Comparison of ENCODE assay signal across 9 mouse cellular contexts in the genomic region with DNA sequence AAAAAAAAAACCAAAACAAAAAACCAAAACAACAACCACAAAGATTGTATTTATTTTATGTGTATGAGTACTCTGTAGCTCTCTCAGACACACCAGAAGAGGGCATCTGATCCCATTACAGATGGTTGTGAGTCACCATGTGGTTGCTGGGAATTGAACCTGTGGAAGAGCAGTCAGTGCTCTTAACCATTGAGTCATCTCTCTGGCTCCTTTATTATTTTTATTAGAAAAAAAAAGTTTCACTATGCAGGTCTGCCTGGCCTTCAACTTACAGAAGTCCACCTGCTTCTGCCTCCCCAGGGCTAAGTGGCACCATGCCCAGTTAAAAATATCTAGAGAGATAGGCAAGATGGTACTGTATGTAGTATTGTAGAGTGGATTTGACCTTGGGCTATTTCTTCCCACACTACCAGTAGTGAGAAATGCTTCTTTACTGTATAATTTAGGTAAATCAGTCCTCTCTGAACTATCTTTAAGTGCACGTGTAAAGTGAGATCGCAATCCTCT. TPM values are rescaled to one million over a fixed set of nuclear protein-coding genes. Genes with fewer than 3 reads are reported as not detected.
A peak's percentile ranks its signal among the peaks of the same experiment; 100 is the strongest.
DNase-seq lines count a peak whose midpoint lies in the region; ATAC-seq and TF ChIP-seq lines count a peak whose summit lies in the region.
"Had no signal": no experiment of that assay in that cellular context is flagged by ENCODE, and none has a peak within 500 bp of the region (broad histone marks: within the 10 kb centered on the region; RNA-seq: fewer than 3 reads in every experiment).

No protein-coding gene starts in this region.

- TF ChIP-seq CTCF in ES-Bruce4 (IDR thresholded peaks at IDR 0.05; ENCODE audit: low read depth, low read length): no peak
- no peak for TF ChIP-seq CTCF in forebrain, postnatal 0 days (IDR thresholded peaks at IDR 0.05; ENCODE audit: low read depth)

- no peaks in the 10 kb centered on the region for H3K9me3 ChIP-seq in heart, embryonic 11.5 days (replicated peaks; ENCODE audit: control insufficient read depth, low read length)
- H3K9me3 ChIP-seq in ES-Bruce4 (replicated peaks; ENCODE audit: control insufficient read depth, insufficient read depth, low read length, poor library complexity, severe bottlenecking): no peaks in the 10 kb centered on the region
- no peaks in the 10 kb centered on the region for H3K9me3 ChIP-seq in forebrain, postnatal 0 days (ENCODE audit: low read length)

- H3K9ac ChIP-seq in heart, embryonic 11.5 days (ENCODE audit: low read depth, low read length): peak overlapping the region; percentile 89
- peak overlapping the region; percentile 82 for H3K9ac ChIP-seq in ES-Bruce4 (ENCODE audit: low read depth, poor library complexity, severe bottlenecking)
- peak overlapping the region; percentile 95 for H3K9ac ChIP-seq in forebrain, postnatal 0 days

- H3K27me3 ChIP-seq in heart, embryonic 11.5 days (ENCODE audit: control insufficient read depth, insufficient read depth, low read length): no peaks in the 10 kb centered on the region
- no peaks in the 10 kb centered on the region for H3K27me3 ChIP-seq in ES-Bruce4 (ENCODE audit: control insufficient read depth, insufficient read depth, low read length, poor library complexity, severe bottlenecking)
- no peaks in the 10 kb centered on the region for H3K27me3 ChIP-seq in forebrain, postnatal 0 days (ENCODE audit: insufficient read depth, low read length)

- H3K27ac ChIP-seq in heart, embryonic 11.5 days (ENCODE audit: low read depth, low read length): peak overlapping the region; percentile 84; the same call in 1 of the 2 replicates
- peak overlapping the region; percentile 62 for H3K27ac ChIP-seq in ES-Bruce4 (ENCODE audit: insufficient read depth, low read length)
- H3K27ac ChIP-seq in forebrain, postnatal 0 days (ENCODE audit: low read depth, low read length): peak overlapping the region; percentile 89

- H3K36me3 ChIP-seq in heart, embryonic 11.5 days (ENCODE audit: control insufficient read depth, insufficient read depth, low read length): peaks cover 5% of the 10 kb centered on the region; the same call in 1 of the 2 replicates
- no peaks in the 10 kb centered on the region; the same call in 1 of the 2 replicates for H3K36me3 ChIP-seq in ES-Bruce4 (ENCODE audit: control insufficient read depth, insufficient read depth, low read length, poor library complexity, severe bottlenecking)
- 0 out of 2 replicates have a peak, but pooled peaks cover 16% of the 10 kb centered on the region for H3K36me3 ChIP-seq in forebrain, postnatal 0 days (ENCODE audit: insufficient read depth)

- peaks cover 16% of the 10 kb centered on the region for H3K4me1 ChIP-seq in heart, embryonic 11.5 days (ENCODE audit: control insufficient read depth, insufficient read depth, low read length)
- H3K4me1 ChIP-seq in ES-Bruce4 (ENCODE audit: control insufficient read depth, insufficient read depth, low read length): peaks cover 2% of the 10 kb centered on the region
- peaks cover 10% of the 10 kb centered on the region for H3K4me1 ChIP-seq in forebrain, postnatal 0 days (ENCODE audit: insufficient read depth)

- peak overlapping the region; percentile 76 for H3K4me2 ChIP-seq in heart, embryonic 11.5 days
- H3K4me2 ChIP-seq in forebrain, postnatal 0 days (ENCODE audit: low read depth): peak overlapping the region; percentile 67

- TF ChIP-seq EP300 in ES-Bruce4 (IDR thresholded peaks at IDR 0.05; ENCODE audit: insufficient read depth, low read depth, low read length): no peak

- TF ChIP-seq POLR2A in ES-Bruce4 (IDR thresholded peaks at IDR 0.05; ENCODE audit: insufficient read depth, low read length): no peak

- no peak for ATAC-seq in heart, embryonic 11.5 days (replicated peaks; ENCODE audit: insufficient number of reproducible peaks, low FRiP score, low TSS enrichment)
- no peak for ATAC-seq in forebrain, postnatal 0 days
- peak; percentile 9; the same call in 1 of the 2 replicates for ATAC-seq in megakaryocyte-erythroid progenitor cell, adult 5-6 weeks (replicated peaks; ENCODE audit: low FRiP score, low TSS enrichment, poor library complexity, severe bottlenecking)

- 31% methylated on average over 2 of the region's 2 CpGs for WGBS in heart, embryonic 11.5 days (ENCODE audit: insufficient replicate concordance)
- 31% methylated on average over 2 of the region's 2 CpGs for WGBS in forebrain, postnatal 0 days

- H3K4me3 ChIP-seq in heart, embryonic 11.5 days (ENCODE audit: low read depth, low read length): peak overlapping the region; percentile 90; the same call in 1 of the 2 replicates
- H3K4me3 ChIP-seq in ES-Bruce4 (ENCODE audit: low read depth, low read length): peak overlapping the region; percentile 58
- H3K4me3 ChIP-seq in forebrain, postnatal 0 days (ENCODE audit: low read depth, low read length): peak overlapping the region; percentile 98

- DNase-seq in heart, adult 11 months: no peak
- DNase-seq in forebrain, postnatal 0 days: no peak
- DNase-seq in retina, embryonic 14.5 days (ENCODE audit: low spot score): no peak
- DNase-seq in adipocyte (ENCODE audit: low spot score): no peak
- DNase-seq in retina, postnatal 1 day: no peak
- DNase-seq: gastrocnemius, postnatal 14 days had no signal

RNA-seq across cellular contexts. Expression of a gene that starts 0.7 kb away (rescaled TPM):
- 35.6 and 39.7 TPM in 2 replicates for polyA plus RNA-seq in heart, embryonic 11.5 days (2014; fragmentation: Nextera tagmentation; extraction: Ambion mirVana)
- 8.2 and 8.7 TPM in 2 replicates for polyA plus RNA-seq in ES-Bruce4 (2011; ENCODE audit: insufficient read depth, insufficient read length, low read depth, missing spikeins)
- total RNA-seq in forebrain, postnatal 0 days (2014; rRNA removed): 65.2 and 65.7 TPM in 2 replicates
- polyA plus RNA-seq in forebrain, postnatal 0 days (2015; fragmentation: Nextera tagmentation; extraction: Ambion mirVana): 75.1 and 75.9 TPM in 2 replicates
- 15.1 and 16.6 TPM in 2 replicates for total RNA-seq in megakaryocyte-erythroid progenitor cell, adult 5-6 weeks (2014; fragmentation: Nextera tagmentation)
- total RNA-seq in megakaryocyte-erythroid progenitor cell, adult 5-6 weeks (2017): 13.6 and 14.1 TPM in 2 replicates

RNA-seq across cellular contexts. Expression of a gene that starts 10.5 kb away (rescaled TPM):
- 19.8 and 23.1 TPM in 2 replicates for polyA plus RNA-seq in heart, embryonic 11.5 days (2014; fragmentation: Nextera tagmentation; extraction: Ambion mirVana)
- polyA plus RNA-seq in ES-Bruce4 (2011; ENCODE audit: insufficient read depth, insufficient read length, low read depth, missing spikeins): 210 and 229 TPM in 2 replicates
- total RNA-seq in forebrain, postnatal 0 days (2014; rRNA removed): 6.5 and 8.0 TPM in 2 replicates
- 5.6 and 6.7 TPM in 2 replicates for polyA plus RNA-seq in forebrain, postnatal 0 days (2015; fragmentation: Nextera tagmentation; extraction: Ambion mirVana)
- 41.3 and 47.7 TPM in 2 replicates for total RNA-seq in megakaryocyte-erythroid progenitor cell, adult 5-6 weeks (2014; fragmentation: Nextera tagmentation)
- 24.8 and 25.5 TPM in 2 replicates for total RNA-seq in megakaryocyte-erythroid progenitor cell, adult 5-6 weeks (2017)

RNA-seq across cellular contexts. Expression of a gene that starts 10.6 kb away (rescaled TPM):
- polyA plus RNA-seq in heart, embryonic 11.5 days (2014; fragmentation: Nextera tagmentation; extraction: Ambion mirVana): 12.3 and 14.6 TPM in 2 replicates
- 52.1 and 57.0 TPM in 2 replicates for polyA plus RNA-seq in ES-Bruce4 (2011; ENCODE audit: insufficient read depth, insufficient read length, low read depth, missing spikeins)
- total RNA-seq in forebrain, postnatal 0 days (2014; rRNA removed): 34.3 and 46.6 TPM in 2 replicates
- polyA plus RNA-seq in forebrain, postnatal 0 days (2015; fragmentation: Nextera tagmentation; extraction: Ambion mirVana): 29.8 and 35.9 TPM in 2 replicates
- total RNA-seq in megakaryocyte-erythroid progenitor cell, adult 5-6 weeks (2014; fragmentation: Nextera tagmentation): 17.0 and 18.3 TPM in 2 replicates
- total RNA-seq in megakaryocyte-erythroid progenitor cell, adult 5-6 weeks (2017): 22.7 and 31.7 TPM in 2 replicates

RNA-seq across cellular contexts. Expression of a gene that starts 17.1 kb away (rescaled TPM):
- polyA plus RNA-seq in heart, embryonic 11.5 days (2014; fragmentation: Nextera tagmentation; extraction: Ambion mirVana): 184 and 197 TPM in 2 replicates
- polyA plus RNA-seq in ES-Bruce4 (2011; ENCODE audit: insufficient read depth, insufficient read length, low read depth, missing spikeins): 133 and 135 TPM in 2 replicates
- total RNA-seq in forebrain, postnatal 0 days (2014; rRNA removed): 90.8 and 122 TPM in 2 replicates
- polyA plus RNA-seq in forebrain, postnatal 0 days (2015; fragmentation: Nextera tagmentation; extraction: Ambion mirVana): 138 and 183 TPM in 2 replicates
- total RNA-seq in megakaryocyte-erythroid progenitor cell, adult 5-6 weeks (2014; fragmentation: Nextera tagmentation): 61.0 and 138 TPM in 2 replicates
- total RNA-seq in megakaryocyte-erythroid progenitor cell, adult 5-6 weeks (2017): 44.5 and 48.2 TPM in 2 replicates

RNA-seq across cellular contexts. Expression of a gene that starts 30.4 kb away (rescaled TPM):
- 80.8 and 87.8 TPM in 2 replicates for polyA plus RNA-seq in heart, embryonic 11.5 days (2014; fragmentation: Nextera tagmentation; extraction: Ambion mirVana)
- 77.5 and 80.3 TPM in 2 replicates for polyA plus RNA-seq in ES-Bruce4 (2011; ENCODE audit: insufficient read depth, insufficient read length, low read depth, missing spikeins)
- 73.0 and 78.0 TPM in 2 replicates for total RNA-seq in forebrain, postnatal 0 days (2014; rRNA removed)
- 82.4 and 83.5 TPM in 2 replicates for polyA plus RNA-seq in forebrain, postnatal 0 days (2015; fragmentation: Nextera tagmentation; extraction: Ambion mirVana)
- total RNA-seq in megakaryocyte-erythroid progenitor cell, adult 5-6 weeks (2014; fragmentation: Nextera tagmentation): 61.7 and 74.2 TPM in 2 replicates
- total RNA-seq in megakaryocyte-erythroid progenitor cell, adult 5-6 weeks (2017): 115 and 130 TPM in 2 replicates
